ENCODE assay signal across 10 mouse cellular contexts in the genomic region with DNA sequence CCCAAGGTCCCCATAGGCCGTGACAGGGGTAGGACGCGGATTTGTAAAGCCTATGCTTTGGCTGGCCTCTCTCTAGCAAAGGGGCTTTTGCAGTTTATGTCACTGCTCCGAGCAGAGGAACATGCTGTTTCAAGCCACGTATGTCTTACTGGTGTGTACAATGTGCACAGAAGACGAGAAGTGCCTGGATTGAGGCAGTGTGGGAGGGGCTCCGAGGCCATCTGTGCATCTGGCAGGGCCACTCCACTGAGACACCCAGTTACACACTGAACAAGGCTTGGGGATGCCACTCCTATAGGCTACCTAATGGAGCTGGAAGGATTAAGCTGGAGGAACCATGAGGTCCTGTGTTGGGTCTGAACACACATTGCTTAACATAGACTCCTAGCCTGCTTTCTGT. TPM values are rescaled to one million over a fixed set of nuclear protein-coding genes. Genes with fewer than 3 reads are reported as not detected.
DNase-seq lines count a peak whose midpoint lies in the region; ATAC-seq and TF ChIP-seq lines count a peak whose summit lies in the region.
"Had no signal": no experiment of that assay in that cellular context is flagged by ENCODE, and none has a peak within 500 bp of the region (broad histone marks: within the 10 kb centered on the region; RNA-seq: fewer than 3 reads in every experiment).

No protein-coding gene starts in this region.

- H3K4me3 ChIP-seq in forebrain, embryonic 15.5 days: no peak overlapping the region
- no peak overlapping the region for H3K4me3 ChIP-seq in hindbrain, embryonic 13.5 days
- H3K4me3 ChIP-seq in neural tube, embryonic 15.5 days (replicated peaks): no peak overlapping the region
- no peak overlapping the region for H3K4me3 ChIP-seq in thymus, adult 2 months (ENCODE audit: control insufficient read depth, insufficient read depth, low read length)

- H3K9me3 ChIP-seq in forebrain, embryonic 15.5 days: no peaks in the 10 kb centered on the region
- no peaks in the 10 kb centered on the region for H3K9me3 ChIP-seq in hindbrain, embryonic 13.5 days
- H3K9me3 ChIP-seq in neural tube, embryonic 15.5 days (replicated peaks): no peaks in the 10 kb centered on the region

- H3K27ac ChIP-seq in forebrain, embryonic 15.5 days (replicated peaks): peak overlapping the region; percentile 31; the same call in 1 of the 2 replicates
- peak overlapping the region; percentile 75 for H3K27ac ChIP-seq in hindbrain, embryonic 13.5 days
- H3K27ac ChIP-seq in neural tube, embryonic 15.5 days (replicated peaks): peak overlapping the region; percentile 43; the same call in 1 of the 2 replicates
- H3K27ac ChIP-seq in thymus, adult 2 months (ENCODE audit: control insufficient read depth, insufficient read depth, low read length): no peak overlapping the region

- intact Hi-C loops in left cerebral cortex, postnatal 4 days (cut with DNase I): no loop called here

- no peak for TF ChIP-seq POLR2A in thymus, adult 2 months (IDR thresholded peaks at IDR 0.05; ENCODE audit: control insufficient read depth, extremely low read depth, insufficient read depth, low read length, poor library complexity)

- H3K27me3 ChIP-seq in forebrain, embryonic 15.5 days: no peaks in the 10 kb centered on the region
- H3K27me3 ChIP-seq in hindbrain, embryonic 13.5 days: no peaks in the 10 kb centered on the region
- no peaks in the 10 kb centered on the region for H3K27me3 ChIP-seq in neural tube, embryonic 15.5 days (replicated peaks)
- no peaks in the 10 kb centered on the region for H3K27me3 ChIP-seq in thymus, adult 2 months (ENCODE audit: control insufficient read depth, insufficient read depth, low read length)

- 44% methylated on average over 7 of the region's 7 CpGs for WGBS in forebrain, embryonic 15.5 days
- 40% methylated on average over 7 of the region's 7 CpGs for WGBS in hindbrain, embryonic 13.5 days
- 32% methylated on average over 7 of the region's 7 CpGs for WGBS in neural tube, embryonic 15.5 days
- 94% methylated on average over 7 of the region's 7 CpGs for WGBS in thymus, adult 2 months

- H3K36me3 ChIP-seq in forebrain, embryonic 15.5 days: no peaks in the 10 kb centered on the region
- no peaks in the 10 kb centered on the region for H3K36me3 ChIP-seq in hindbrain, embryonic 13.5 days
- no peaks in the 10 kb centered on the region for H3K36me3 ChIP-seq in neural tube, embryonic 15.5 days
- no peaks in the 10 kb centered on the region for H3K36me3 ChIP-seq in thymus, adult 2 months (ENCODE audit: control insufficient read depth, insufficient read depth, low read length)

- H3K4me2 ChIP-seq in forebrain, embryonic 15.5 days (replicated peaks): no peak overlapping the region
- H3K4me2 ChIP-seq in hindbrain, embryonic 13.5 days: 0 out of 2 replicates have a peak overlapping the region, but pooled peaks have one; percentile 8
- H3K4me2 ChIP-seq in neural tube, embryonic 15.5 days: no peak overlapping the region

- H3K4me1 ChIP-seq in forebrain, embryonic 15.5 days: peaks cover 10% of the 10 kb centered on the region
- peaks cover 20% of the 10 kb centered on the region for H3K4me1 ChIP-seq in hindbrain, embryonic 13.5 days (replicated peaks)
- peaks cover 13% of the 10 kb centered on the region for H3K4me1 ChIP-seq in neural tube, embryonic 15.5 days
- H3K4me1 ChIP-seq in thymus, adult 2 months (replicated peaks; ENCODE audit: control insufficient read depth, insufficient read depth, low read length): no peaks in the 10 kb centered on the region; the same call in 1 of the 2 replicates

- DNase-seq in left cerebral cortex, postnatal 4 days: peak; percentile 65
- DNase-seq in left cerebral cortex, adult 8-10 months (ENCODE audit: low spot score in 2 of 2): no peak
- DNase-seq in gastrocnemius, postnatal 25 days: no peak
- no peak for DNase-seq in thymus, postnatal 14 days
- DNase-seq in thymus, adult 2 months: no peak
- DNase-seq: kidney, adult 2 months had no signal

- TF ChIP-seq CTCF in thymus, adult 2 months (IDR thresholded peaks at IDR 0.05; ENCODE audit: borderline replicate concordance, control insufficient read depth, extremely low read depth, insufficient read depth, low read length, poor library complexity): no peak

- H3K9ac ChIP-seq in forebrain, embryonic 15.5 days (replicated peaks): no peak overlapping the region
- H3K9ac ChIP-seq in hindbrain, embryonic 13.5 days: no peak overlapping the region
- H3K9ac ChIP-seq in neural tube, embryonic 15.5 days (replicated peaks): no peak overlapping the region

- peak; percentile 61 for ATAC-seq in forebrain, embryonic 15.5 days (replicated peaks)
- ATAC-seq in hindbrain, embryonic 13.5 days (ENCODE audit: low FRiP score): peak; percentile 63
- peak; percentile 39; the same call in 1 of the 2 replicates for ATAC-seq in neural tube, embryonic 15.5 days (ENCODE audit: low FRiP score)

RNA-seq across cellular contexts. Expression of gene Fabp6, which starts 17.1 kb away (rescaled TPM):
- total RNA-seq in left cerebral cortex, postnatal 4 days (2021): not detected
- total RNA-seq in left cerebral cortex, adult 8-10 months (2022): not detected
- not detected in 2 replicates for polyA plus RNA-seq in forebrain, embryonic 15.5 days (2015; fragmentation: Nextera tagmentation; extraction: Ambion mirVana)
- not detected in 2 replicates for polyA plus RNA-seq in hindbrain, embryonic 13.5 days (2015; fragmentation: Nextera tagmentation; extraction: Ambion mirVana)
- polyA plus RNA-seq in neural tube, embryonic 15.5 days (2015; fragmentation: Nextera tagmentation; extraction: Ambion mirVana): not detected in 2 replicates
- not detected for total RNA-seq in gastrocnemius, postnatal 25 days (2021)
- 1.4 and 1.6 TPM in 2 replicates for polyA plus RNA-seq in thymus, adult 2 months (2012; rRNA removed)
- total RNA-seq: ES-E14 had no signal
- polyA plus RNA-seq: kidney, adult 2 months had no signal

RNA-seq across cellular contexts. Expression of gene 4933415A04Rik, which starts 31.6 kb away (rescaled TPM):
- 1 to 10 TPM; 1.7 to 2.2 TPM for total RNA-seq in left cerebral cortex, postnatal 4 days (2021)
- total RNA-seq in left cerebral cortex, adult 8-10 months (2022): 1 to 10 TPM in 1 of 4 experiments, under 1 TPM in 3; 0.53 to 1.1 (median 0.86) TPM
- polyA plus RNA-seq in forebrain, embryonic 15.5 days (2015; fragmentation: Nextera tagmentation; extraction: Ambion mirVana): 2.9 and 3.6 TPM in 2 replicates
- 6.1 and 7.2 TPM in 2 replicates for polyA plus RNA-seq in hindbrain, embryonic 13.5 days (2015; fragmentation: Nextera tagmentation; extraction: Ambion mirVana)
- 2.7 and 3.5 TPM in 2 replicates for polyA plus RNA-seq in neural tube, embryonic 15.5 days (2015; fragmentation: Nextera tagmentation; extraction: Ambion mirVana)
- not detected for total RNA-seq in gastrocnemius, postnatal 25 days (2021)
- polyA plus RNA-seq in thymus, adult 2 months (2012; rRNA removed): 0.59 and 0.81 TPM in 2 replicates
